Mouse (Mus musculus): ENCODE measurements around the gene Ube2d2b.

DNA sequence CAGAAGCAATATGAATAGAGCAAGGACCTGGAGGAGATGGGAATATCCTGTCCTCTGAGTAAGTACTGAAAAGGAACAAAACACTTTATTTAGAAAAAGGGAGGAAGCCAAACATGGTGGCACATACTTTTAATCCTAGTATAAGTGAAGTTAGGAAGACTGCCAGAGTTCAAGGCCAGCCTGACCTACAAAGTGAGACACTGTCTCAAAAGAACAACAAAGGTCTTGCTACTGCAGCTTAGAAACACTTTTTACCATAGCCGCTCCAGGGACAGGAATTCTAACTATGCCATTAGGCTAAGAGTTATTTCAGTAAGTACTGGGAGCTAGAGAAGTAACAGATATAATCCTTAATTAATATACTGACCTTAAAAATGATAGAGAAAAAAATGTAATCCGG is 15.2 kb upstream of the Ube2d2b start:
- no peak for TF ChIP-seq CTCF (IDR thresholded peaks at IDR 0.05; ENCODE audit: low read depth)
- no peak for TF ChIP-seq EP300 (optimal IDR thresholded peaks at IDR 0.05)

All from stomach, postnatal 0 days (tissue).